Mouse (Mus musculus) CH12.LX (cell line): ENCODE results near the gene Fuz.

Source experiments
- CTCF ChIP-seq, 2 experiments: IDR thresholded peaks in 1 of 2; conservative IDR thresholded peaks in 1 of 2; 2 replicates each; pipeline ENCODE4 v1.5.1; 2011 to 2012; ENCODE audit warnings: low read depth in 2 of 2, low read length in 2 of 2, improper control_type of control experiment in 1 of 2, inconsistent platforms in 1 of 2, mild to moderate bottlenecking in 1 of 2, moderate library complexity in 1 of 2
- EP300 ChIP-seq: IDR thresholded peaks from 2 replicates; pipeline ENCODE4 v1.6.1; 2011; ENCODE audit warnings: low read length, improper control_type of control experiment
- JUN ChIP-seq: IDR thresholded peaks from 2 replicates; pipeline ENCODE4 v1.6.1; 2011; ENCODE audit warnings: low read depth, mild to moderate bottlenecking, low read length, improper control_type of control experiment, moderate library complexity; ENCODE audit not compliant: insufficient read depth
- MAZ ChIP-seq: IDR thresholded peaks from 2 replicates; pipeline ENCODE4 v1.6.1; 2012; ENCODE audit warnings: low read depth, mild to moderate bottlenecking, inconsistent platforms, low read length, improper control_type of control experiment, moderate library complexity
- MEF2A ChIP-seq: IDR thresholded peaks from 2 replicates; pipeline ENCODE4 v1.6.1; 2014; ENCODE audit warnings: low read depth, mild to moderate bottlenecking, inconsistent platforms, low read length, improper control_type of control experiment, borderline replicate concordance
- MXI1 ChIP-seq: IDR thresholded peaks from 2 replicates; pipeline ENCODE4 v1.6.1; 2011; ENCODE audit warnings: mild to moderate bottlenecking, low read depth, low read length, improper control_type of control experiment
- ZKSCAN1 ChIP-seq: IDR thresholded peaks from 2 replicates; pipeline ENCODE4 v1.6.1; 2012; ENCODE audit warnings: low read depth, inconsistent platforms, low read length, improper control_type of control experiment, borderline replicate concordance

GRCm38 (mm10) chr7:44863982-44864494, 31.8 kb upstream of the Fuz start:
- TF ChIP-seq MEF2A, result no peak
- TF ChIP-seq EP300, result no peak
- no peak for TF ChIP-seq ZKSCAN1
- TF ChIP-seq JUN, result no peak
- TF ChIP-seq MAZ, result no peak
- TF ChIP-seq MXI1, result no peak
- no peak for TF ChIP-seq CTCF (conservative IDR thresholded peaks at IDR 0.05 in 1 of 2, IDR thresholded peaks at IDR 0.05 in 1 of 2; ENCODE audit: low read depth in 2 of 2, low read length in 2 of 2)
